Mouse (Mus musculus) hindbrain, embryonic 13.5 days (tissue): ENCODE measurements around the gene Olfr1231. TPM values are rescaled to one million over a fixed set of nuclear protein-coding genes. Genes with fewer than 3 reads are reported as not detected.

Experiments
- ATAC-seq: fragments of 200-750 bp; cut with Nextera tagmentation; 2 replicates; pipeline ENCODE4 v1.8.0; 2017; ENCODE audit warnings: moderate TSS enrichment; ENCODE audit not compliant: low FRiP score
- H3K27ac ChIP-seq: fragments of 300-500 bp; sonication (generic); 2 replicates; pipeline ENCODE4 v1.5.1; 2015; ENCODE audit warnings: inconsistent platforms, mild to moderate bottlenecking, moderate library complexity
- H3K27me3 ChIP-seq: fragments of 300-500 bp; sonication (generic); 2 replicates; pipeline ENCODE4 v1.6.1; 2015; ENCODE audit warnings: mild to moderate bottlenecking, inconsistent platforms
- H3K36me3 ChIP-seq: fragments of 300-500 bp; sonication (generic); 2 replicates; pipeline ENCODE4 v1.6.1; 2015; ENCODE audit warnings: mild to moderate bottlenecking, inconsistent platforms
- H3K4me1 ChIP-seq: fragments of 300-500 bp; sonication (generic); replicated peaks from 2 replicates; pipeline ENCODE4 v1.6.1; 2015; ENCODE audit warnings: inconsistent platforms
- H3K4me2 ChIP-seq: fragments of 300-500 bp; sonication (generic); 2 replicates; pipeline ENCODE4 v1.6.1; 2015; ENCODE audit warnings: inconsistent platforms, mild to moderate bottlenecking, moderate library complexity
- H3K4me3 ChIP-seq: fragments of 300-500 bp; sonication (generic); 2 replicates; pipeline ENCODE4 v1.5.1; 2015; ENCODE audit warnings: mild to moderate bottlenecking, inconsistent platforms
- H3K9ac ChIP-seq: fragments of 300-500 bp; sonication (generic); 2 replicates; pipeline ENCODE4 v1.6.1; 2015; ENCODE audit warnings: mild to moderate bottlenecking, inconsistent platforms
- H3K9me3 ChIP-seq: fragments of 300-500 bp; sonication (generic); 2 replicates; pipeline ENCODE4 v1.6.1; 2016; ENCODE audit warnings: inconsistent platforms
- WGBS: fragments of 180-500 bp; shearing (Covaris S2); methylation state at CpG from one replicate; pipeline ENCODE4 v1.1.7; 2015; 5-methylcytosine and 5-hydroxymethylcytosine counted together
- polyA plus RNA-seq: library from polyadenylated mRNA; unstranded; fragments of >200 nt; fragmentation: Nextera tagmentation; extraction: Ambion mirVana; gene quantifications from 2 replicates; pipeline ENCODE4 v1.2.1, GENCODE M21; 2015

The Olfr1231 gene
- polyA plus RNA-seq: not detected in 2 replicates

GRCm38 (mm10) chr2:89306974-89307373 is at the start of gene Olfr1231:
TSS of gene Olfr1231 (minus strand) at chr2:89307074.
- Histone ChIP-seq H3K27me3 (no peaks in the 10 kb centered on the region), H3K4me2 (no peak within 1 kb of the TSS)
- ATAC-seq: no peak

GRCm38 (mm10) chr2:89342298-89342697 is 35.4 kb upstream of the Olfr1231 start, which contains the start of gene Olfr1233:
TSS of gene Olfr1233 (minus strand) at chr2:89342398.
- Histone ChIP-seq H3K9ac (no peak within 1 kb of the TSS), H3K4me1 (no peaks in the 10 kb centered on the region), H3K27ac (no peak within 1 kb of the TSS), H3K4me2 (no peak within 1 kb of the TSS), H3K36me3 (no peaks in the 10 kb centered on the region), H3K9me3 (no peaks in the 10 kb centered on the region), H3K4me3 (no peak within 1 kb of the TSS), H3K27me3 (no peaks in the 10 kb centered on the region)
- no peak for ATAC-seq

More at GRCm38 (mm10) chr2:89306974-89307373, at the start of gene Olfr1231:
- no peak within 1 kb of the TSS for H3K4me3 ChIP-seq
- no peak within 1 kb of the TSS for H3K9ac ChIP-seq
- H3K9me3 ChIP-seq: no peaks in the 10 kb centered on the region
- H3K27ac ChIP-seq: no peak within 1 kb of the TSS
- H3K4me1 ChIP-seq: no peaks in the 10 kb centered on the region
- 80% methylated on average over 2 of the region's 2 CpGs for WGBS
- H3K36me3 ChIP-seq: no peaks in the 10 kb centered on the region

DNA sequence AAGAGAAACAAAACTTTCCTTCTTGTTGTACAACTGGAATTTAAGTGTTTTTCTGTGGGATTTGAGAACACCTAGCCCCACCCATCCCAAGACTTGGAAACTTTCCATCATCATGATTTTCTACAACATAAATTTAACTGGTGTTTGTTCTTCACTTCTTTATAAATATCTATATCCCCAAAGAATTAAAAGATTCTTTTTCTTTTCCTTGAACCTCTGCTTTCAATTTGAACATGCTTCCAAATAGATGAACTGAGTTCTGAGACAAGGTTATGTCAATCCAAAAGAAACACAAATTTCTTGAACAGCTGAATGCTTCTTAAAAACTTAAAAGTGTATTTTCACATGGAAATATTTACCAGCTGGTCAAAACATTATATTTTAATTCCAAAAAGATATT is 22.7 kb upstream of the Olfr1231 start, which contains the start of gene Olfr1232:
TSS of gene Olfr1232 (minus strand) at position 101 of the 400 bp plus-strand sequence.
- Histone ChIP-seq H3K36me3 (no peaks in the 10 kb centered on the region), H3K4me3 (no peak within 1 kb of the TSS), H3K4me1 (no peaks in the 10 kb centered on the region), H3K4me2 (no peak within 1 kb of the TSS), H3K27ac (no peak within 1 kb of the TSS), H3K9ac (no peak within 1 kb of the TSS), H3K9me3 (no peaks in the 10 kb centered on the region), H3K27me3 (no peaks in the 10 kb centered on the region)
- no peak for ATAC-seq

DNA sequence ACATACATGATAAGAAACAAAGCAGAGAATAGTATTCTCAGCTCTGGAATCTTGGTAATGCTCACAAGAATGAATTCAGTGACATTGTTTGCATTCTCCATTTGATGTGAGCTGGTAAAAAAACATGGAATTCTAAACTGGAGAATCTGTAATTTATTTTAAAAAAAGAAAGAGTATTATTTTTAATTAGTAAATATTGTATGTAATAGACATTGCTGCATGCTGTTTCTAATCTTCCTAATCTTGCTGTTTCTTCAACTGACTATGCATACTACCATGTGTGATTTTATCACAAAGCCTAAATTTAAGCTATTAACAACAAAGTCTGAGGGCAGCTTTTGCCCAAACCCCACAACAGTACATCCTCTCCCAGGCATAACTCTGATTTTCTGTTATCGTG is 9.7 kb downstream of the Olfr1231 start, which contains the start of gene Olfr1230:
TSS of gene Olfr1230 (minus strand) at position 101 of the 400 bp plus-strand sequence.
- ATAC-seq: no peak
- WGBS: 95% methylated on average over 1 of the region's 1 CpGs

GRCm38 (mm10) chr2:89287914-89288313 is 19.0 kb downstream of the Olfr1231 start, which contains the start of gene Olfr1229:
TSS of gene Olfr1229 (minus strand) at chr2:89288014.
- Histone ChIP-seq H3K27ac (no peak within 1 kb of the TSS), H3K36me3 (no peaks in the 10 kb centered on the region), H3K4me3 (no peak within 1 kb of the TSS), H3K27me3 (no peaks in the 10 kb centered on the region), H3K4me1 (no peaks in the 10 kb centered on the region), H3K9ac (no peak within 1 kb of the TSS), H3K9me3 (no peaks in the 10 kb centered on the region), H3K4me2 (no peak within 1 kb of the TSS)
- no peak for ATAC-seq
- 81% methylated on average over 2 of the region's 2 CpGs for WGBS

More for the DNA sequence above, 9.7 kb downstream of the Olfr1231 start, which contains the start of gene Olfr1230:
- H3K9ac ChIP-seq: no peak within 1 kb of the TSS
- H3K9me3 ChIP-seq: no peaks in the 10 kb centered on the region
- no peaks in the 10 kb centered on the region for H3K36me3 ChIP-seq
- H3K4me2 ChIP-seq: no peak within 1 kb of the TSS
- no peak within 1 kb of the TSS for H3K4me3 ChIP-seq
- no peaks in the 10 kb centered on the region for H3K27me3 ChIP-seq
- H3K27ac ChIP-seq: no peak within 1 kb of the TSS
- H3K4me1 ChIP-seq: no peaks in the 10 kb centered on the region

DNA sequence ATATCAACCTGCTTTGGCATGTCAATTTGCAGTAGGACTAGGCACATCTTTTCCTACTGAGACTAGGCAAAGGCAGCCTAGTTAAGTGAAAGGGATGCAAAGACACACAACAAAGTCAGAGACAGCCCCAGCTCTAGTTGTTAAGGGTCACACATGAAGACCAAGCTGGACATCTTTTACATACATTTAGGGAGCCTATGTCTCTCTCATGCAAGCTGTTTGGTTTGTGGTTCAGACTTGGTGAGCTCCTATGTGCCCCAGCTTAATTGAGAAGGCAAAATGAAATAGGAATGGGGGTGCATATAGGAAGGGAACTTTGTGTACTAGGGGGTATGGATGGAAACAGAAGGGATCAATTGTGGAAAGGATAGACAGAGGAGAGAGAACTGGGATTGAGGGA is 52.9 kb downstream of the Olfr1231 start, which contains the start of gene Olfr1228:
TSS of gene Olfr1228 (minus strand) at position 101 of the 400 bp plus-strand sequence.
- Histone ChIP-seq H3K9me3 (no peaks in the 10 kb centered on the region), H3K9ac (no peak within 1 kb of the TSS), H3K4me3 (no peak within 1 kb of the TSS), H3K36me3 (no peaks in the 10 kb centered on the region), H3K27me3 (no peaks in the 10 kb centered on the region), H3K4me2 (no peak within 1 kb of the TSS), H3K4me1 (no peaks in the 10 kb centered on the region), H3K27ac (no peak within 1 kb of the TSS)
- no peak for ATAC-seq

Other genes starting within 250 kb of the Olfr1231 start
- gene Olfr1218, start 245.9 kb downstream of the Olfr1231 start, polyA plus RNA-seq: not detected in 2 replicates
- not detected in 2 replicates for gene Olfr1219, start 223.6 kb downstream of the Olfr1231 start, polyA plus RNA-seq
- gene Olfr1220, start 200.2 kb downstream of the Olfr1231 start, polyA plus RNA-seq: not detected in 2 replicates
- gene Olfr1221, start 189.8 kb downstream of the Olfr1231 start, polyA plus RNA-seq: not detected in 2 replicates
- not detected in 2 replicates for gene Olfr1222, start 174.0 kb downstream of the Olfr1231 start, polyA plus RNA-seq
- not detected in 2 replicates for gene Olfr1223, start 155.5 kb downstream of the Olfr1231 start, polyA plus RNA-seq
- not detected in 2 replicates for gene Olfr1224-ps1, start 143.0 kb downstream of the Olfr1231 start, polyA plus RNA-seq
- gene Olfr1225, start 132.4 kb downstream of the Olfr1231 start, polyA plus RNA-seq: not detected in 2 replicates
- not detected in 2 replicates for gene Olfr1226, start 107.0 kb downstream of the Olfr1231 start, polyA plus RNA-seq
- gene Olfr1228, start 53.0 kb downstream of the Olfr1231 start, polyA plus RNA-seq: not detected in 2 replicates
- not detected in 2 replicates for gene Olfr1229, start 19.1 kb downstream of the Olfr1231 start, polyA plus RNA-seq
- gene Olfr1230, start 9.8 kb downstream of the Olfr1231 start, polyA plus RNA-seq: not detected in 2 replicates
- gene Olfr1232, start 22.6 kb upstream of the Olfr1231 start, polyA plus RNA-seq: not detected in 2 replicates
- not detected in 2 replicates for gene Olfr1233, start 35.3 kb upstream of the Olfr1231 start, polyA plus RNA-seq
- not detected in 2 replicates for gene Olfr1234, start 57.8 kb upstream of the Olfr1231 start, polyA plus RNA-seq
- gene Olfr1238, start 102.6 kb upstream of the Olfr1231 start, polyA plus RNA-seq: not detected in 2 replicates
- not detected in 2 replicates for gene Olfr1239, start 113.3 kb upstream of the Olfr1231 start, polyA plus RNA-seq
- not detected in 2 replicates for gene Olfr1240, start 135.9 kb upstream of the Olfr1231 start, polyA plus RNA-seq
- not detected in 2 replicates for gene Olfr1241, start 180.1 kb upstream of the Olfr1231 start, polyA plus RNA-seq
- gene Olfr1242, start 191.3 kb upstream of the Olfr1231 start, polyA plus RNA-seq: not detected in 2 replicates
- gene Olfr1243, start 224.4 kb upstream of the Olfr1231 start, polyA plus RNA-seq: not detected in 2 replicates